Mouse (Mus musculus) heart, embryonic 10.5 days (tissue): ENCODE results near the gene Stt3b. TPM values are rescaled to one million over a fixed set of nuclear protein-coding genes. Genes with fewer than 3 reads are reported as not detected.
"Not testable (repeated sequence)": the region's sequence is repeated elsewhere in the genome, so short reads cannot be mapped to it uniquely, and the experiment has no call there.

ENCODE experiments used
- DNase-seq: peaks from one replicate; pipeline ENCODE4 v3.0.0-alpha.2; 2017; ENCODE audit warnings: low spot score
- H3K27ac ChIP-seq: fragments of 300-500 bp; sonication (generic); 2 replicates; pipeline ENCODE4 v1.5.1; 2016; ENCODE audit warnings: mild to moderate bottlenecking
- H3K27me3 ChIP-seq: fragments of 300-500 bp; sonication (generic); 2 replicates; pipeline ENCODE4 v1.6.1; 2016; ENCODE audit warnings: mild to moderate bottlenecking; ENCODE audit not compliant: poor library complexity, insufficient read depth, severe bottlenecking
- H3K36me3 ChIP-seq: fragments of 300-500 bp; sonication (generic); 2 replicates; pipeline ENCODE4 v1.6.1; 2016; ENCODE audit warnings: mild to moderate bottlenecking, moderate library complexity
- H3K4me1 ChIP-seq: fragments of 300-500 bp; sonication (generic); 2 replicates; pipeline ENCODE4 v1.6.1; 2016; ENCODE audit warnings: mild to moderate bottlenecking
- H3K4me3 ChIP-seq: fragments of 300-500 bp; sonication (generic); 2 replicates; pipeline ENCODE4 v1.5.1; 2016; ENCODE audit warnings: mild to moderate bottlenecking, moderate library complexity
- H3K9me3 ChIP-seq: fragments of 300-500 bp; sonication (generic); 2 replicates; pipeline ENCODE4 v1.6.1; 2016; ENCODE audit warnings: mild to moderate bottlenecking, moderate library complexity
- WGBS: fragments of 180-500 bp; shearing (Covaris S2); methylation state at CpG from one replicate; pipeline ENCODE4 v1.1.7; 2016; 5-methylcytosine and 5-hydroxymethylcytosine counted together
- polyA plus RNA-seq: library from polyadenylated mRNA; unstranded; fragments of >200 nt; fragmentation: Nextera tagmentation; extraction: Ambion mirVana; gene quantifications from 2 replicates; pipeline ENCODE4 v1.2.1, GENCODE M21; 2016

The Stt3b gene
- polyA plus RNA-seq, 1 experiment from 2014 or later = 101 TPM

DNA sequence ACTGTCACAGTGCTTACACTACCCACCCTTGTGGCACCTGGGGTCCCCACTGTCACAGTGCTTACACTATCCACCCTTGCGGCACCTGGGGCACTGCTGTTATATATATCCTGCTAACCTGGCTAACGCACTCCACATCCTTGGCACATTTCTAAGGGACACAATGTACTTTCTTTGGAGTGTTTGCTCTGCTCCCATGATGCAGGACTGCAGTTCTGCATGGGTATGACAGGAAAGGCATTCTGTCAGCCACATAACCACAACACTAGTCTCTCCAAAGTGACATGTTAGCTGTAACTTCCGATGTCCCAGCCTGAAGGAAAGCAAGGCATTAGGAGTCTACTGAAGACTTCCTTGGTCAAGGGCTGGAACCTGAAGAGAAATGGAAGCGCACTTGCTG is 26.8 kb downstream of the Stt3b start:
- Histone ChIP-seq H3K4me1 (peaks cover 24% of the 10 kb centered on the region), H3K36me3 (peaks cover 23% of the 10 kb centered on the region), H3K4me3 (no peak overlapping the region), H3K9me3 (no peaks in the 10 kb centered on the region), H3K27ac (no peak overlapping the region), H3K27me3 (no peaks in the 10 kb centered on the region)
- no peak for DNase-seq
- 94% methylated on average over 4 of the region's 4 CpGs for WGBS

DNA sequence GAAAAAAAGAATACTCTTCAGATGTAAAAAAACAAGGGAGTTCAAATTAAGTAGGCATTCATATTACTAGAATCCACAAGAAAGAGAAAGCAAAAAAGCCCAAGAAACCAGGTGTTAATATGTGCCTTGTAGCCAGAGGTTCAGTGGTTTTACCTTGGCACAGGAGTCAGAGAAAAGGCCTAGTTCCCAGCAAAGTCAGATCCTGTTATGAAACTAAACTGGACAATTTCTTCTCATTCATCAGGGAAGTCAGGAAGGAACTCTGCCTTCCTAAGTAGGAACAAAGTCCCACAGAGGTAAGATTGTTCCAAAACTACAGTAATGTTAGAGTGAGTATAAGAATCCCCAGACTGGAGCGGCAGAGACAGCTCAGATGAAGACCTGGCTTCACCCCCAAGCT is 31.6 kb downstream of the Stt3b start:
- peaks cover 55% of the 10 kb centered on the region for H3K36me3 ChIP-seq
- no peaks in the 10 kb centered on the region for H3K9me3 ChIP-seq
- 97% methylated on average over 1 of the region's 1 CpGs for WGBS
- peaks cover 14% of the 10 kb centered on the region for H3K4me1 ChIP-seq
- H3K4me3 ChIP-seq = no peak overlapping the region
- H3K27ac ChIP-seq = no peak overlapping the region
- no peak for DNase-seq
- H3K27me3 ChIP-seq = no peaks in the 10 kb centered on the region

DNA sequence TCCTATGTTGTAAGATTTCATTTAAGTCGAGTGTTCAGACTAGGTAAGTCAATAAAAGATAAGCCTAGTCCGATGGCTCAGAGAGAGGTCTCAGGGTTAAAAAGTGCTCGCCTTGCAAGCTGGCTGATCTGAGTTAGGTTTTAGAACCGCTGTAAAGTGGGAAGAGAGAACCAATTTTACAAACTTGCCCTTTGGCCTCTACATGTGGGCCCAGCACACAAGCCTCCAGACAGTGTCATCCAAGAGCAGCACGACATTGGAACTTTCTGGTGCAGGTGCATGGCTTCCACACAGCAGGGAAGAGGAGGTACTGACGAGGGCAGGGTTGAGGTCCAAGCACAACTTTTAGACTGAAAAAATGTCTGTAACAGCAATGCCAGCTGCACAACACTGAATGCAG is 35.4 kb downstream of the Stt3b start:
- DNase-seq = no peak
- Histone ChIP-seq H3K27ac (no peak overlapping the region), H3K27me3 (no peaks in the 10 kb centered on the region), H3K9me3 (no peaks in the 10 kb centered on the region), H3K4me1 (no peaks in the 10 kb centered on the region), H3K36me3 (peaks cover 65% of the 10 kb centered on the region), H3K4me3 (no peak overlapping the region)
- 89% methylated on average over 6 of the region's 6 CpGs for WGBS

DNA sequence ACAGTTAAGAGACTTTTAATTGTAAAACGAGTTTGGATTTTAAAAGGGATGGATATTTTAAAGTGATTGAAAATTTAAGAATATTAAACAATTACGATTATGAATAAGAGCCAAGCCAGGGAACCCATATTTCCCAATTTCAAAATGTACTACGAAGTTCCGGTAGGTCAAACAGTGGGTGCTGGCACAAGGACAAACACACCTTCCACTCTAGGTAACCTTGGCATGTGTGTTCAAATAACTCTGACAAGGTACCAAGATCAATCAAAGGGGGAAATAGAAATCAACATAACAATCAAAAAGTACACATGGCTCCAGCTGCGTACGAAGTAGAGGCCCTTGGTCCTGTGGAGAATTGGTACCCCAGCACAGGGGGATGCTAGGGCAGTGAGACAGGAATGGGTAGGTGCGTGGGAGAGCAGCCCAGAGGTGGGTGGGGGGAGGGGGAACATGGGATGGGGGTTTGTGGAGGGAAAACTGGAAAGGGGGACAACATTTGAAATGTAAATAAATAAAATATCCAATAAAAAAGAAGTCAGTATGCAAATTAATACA is 37.0 kb downstream of the Stt3b start:
- DNase-seq = no peak
- H3K9me3 ChIP-seq = no peaks in the 10 kb centered on the region
- peaks cover 51% of the 10 kb centered on the region for H3K36me3 ChIP-seq
- H3K27ac ChIP-seq = no peak overlapping the region
- no peaks in the 10 kb centered on the region for H3K27me3 ChIP-seq
- 96% methylated on average over 7 of the region's 7 CpGs for WGBS
- H3K4me3 ChIP-seq = no peak overlapping the region
- no peaks in the 10 kb centered on the region for H3K4me1 ChIP-seq

DNA sequence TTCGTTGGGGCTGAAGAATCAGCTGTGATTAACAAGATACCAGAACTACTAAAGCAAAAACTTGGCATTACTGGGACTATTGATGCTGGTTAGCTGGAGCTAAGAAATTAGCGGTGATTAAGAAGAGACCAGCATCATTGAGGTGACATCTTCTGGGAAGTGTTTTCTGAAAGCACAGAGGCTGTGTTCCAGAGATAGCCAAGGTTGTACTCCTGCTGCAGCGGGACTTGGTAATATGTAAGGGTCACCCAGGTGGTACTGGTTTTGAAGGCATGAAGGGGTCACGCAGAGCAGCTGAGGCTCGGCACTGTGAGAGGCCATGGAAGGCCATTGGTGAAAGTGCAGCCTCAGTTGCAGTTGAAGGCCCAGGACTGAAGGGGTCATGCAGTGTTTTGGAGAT is 37.8 kb downstream of the Stt3b start:
- DNase-seq, H3K9me3 ChIP-seq, H3K27ac ChIP-seq, H3K4me1 ChIP-seq, H3K27me3 ChIP-seq, H3K4me3 ChIP-seq: not testable (repeated sequence)
- WGBS = 92% methylated on average over 5 of the region's 5 CpGs
- peaks cover 52% of the 10 kb centered on the region for H3K36me3 ChIP-seq

DNA sequence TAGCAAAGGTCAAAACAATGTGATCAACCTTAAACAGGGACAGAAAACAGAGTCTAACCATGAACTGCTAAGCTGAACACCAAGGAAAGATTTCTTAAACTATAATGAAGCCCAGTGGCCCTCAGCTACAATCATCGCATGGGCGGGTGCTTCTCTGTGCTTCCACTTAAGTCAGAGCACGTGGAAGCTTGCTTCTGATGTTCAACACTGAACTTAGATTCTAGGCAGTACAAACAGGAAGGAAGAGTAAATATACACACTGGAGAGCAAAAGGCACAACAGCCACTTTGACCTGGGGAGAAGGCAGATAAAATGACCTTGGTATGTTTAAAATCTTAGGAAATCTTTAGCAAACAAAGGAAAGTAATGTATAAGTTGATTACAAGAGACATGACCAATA is 38.7 kb downstream of the Stt3b start:
- 90% methylated on average over 3 of the region's 3 CpGs for WGBS
- H3K36me3 ChIP-seq = peaks cover 55% of the 10 kb centered on the region

DNA sequence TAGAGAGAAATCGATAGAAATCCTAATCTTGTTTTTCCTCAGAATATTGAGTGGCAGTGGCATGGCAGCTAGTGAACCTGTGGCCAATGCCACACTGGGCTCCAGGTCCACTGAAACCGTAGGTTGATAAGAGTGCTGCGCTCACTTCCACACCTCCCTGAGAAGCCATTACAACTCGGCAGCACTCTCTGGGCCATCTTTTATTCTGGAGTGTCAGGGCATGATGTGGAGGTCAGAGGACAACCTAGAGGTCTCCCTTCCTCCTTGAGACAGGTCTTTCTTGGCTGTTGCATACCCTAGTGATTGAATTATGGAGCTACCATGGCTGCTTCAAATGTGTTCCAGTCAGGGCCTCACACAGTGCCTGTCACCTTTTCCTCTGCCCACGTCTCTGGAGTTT is 48.3 kb downstream of the Stt3b start:
- Histone ChIP-seq H3K36me3 (peaks cover 47% of the 10 kb centered on the region), H3K4me1 (0 out of 2 replicates have a peak, but pooled peaks cover 4% of the 10 kb centered on the region), H3K27me3 (no peaks in the 10 kb centered on the region), H3K9me3 (no peaks in the 10 kb centered on the region), H3K27ac (no peak overlapping the region), H3K4me3 (no peak overlapping the region)
- DNase-seq = peak; percentile 56
- WGBS = 80% methylated on average over 5 of the region's 5 CpGs

More for the DNA sequence above, 38.7 kb downstream of the Stt3b start:
- Histone ChIP-seq H3K9me3 (no peaks in the 10 kb centered on the region), H3K27me3 (no peaks in the 10 kb centered on the region), H3K4me3 (no peak overlapping the region), H3K4me1 (no peaks in the 10 kb centered on the region), H3K27ac (no peak overlapping the region)
- no peak for DNase-seq

DNA sequence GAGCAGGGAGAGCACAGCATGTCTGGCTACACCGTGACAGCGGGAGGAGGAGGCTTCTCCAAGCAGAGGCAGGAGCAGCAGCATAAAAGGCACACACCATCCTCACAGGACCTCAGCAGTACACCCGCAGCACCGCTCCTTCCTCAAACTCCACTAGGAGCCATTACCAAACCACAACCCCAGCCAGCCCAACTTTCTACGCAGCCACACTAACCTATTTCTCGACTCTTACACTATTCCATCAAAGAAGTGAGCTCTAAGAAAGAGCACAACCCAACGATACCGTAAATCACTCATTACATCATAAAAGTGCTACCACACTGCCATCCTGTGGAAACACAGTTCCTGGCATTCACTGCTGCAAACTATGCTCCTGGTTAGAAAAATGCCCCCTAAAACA is 48.8 kb downstream of the Stt3b start:
- 84% methylated on average over 8 of the region's 8 CpGs for WGBS
- Histone ChIP-seq H3K9me3 (no peaks in the 10 kb centered on the region), H3K27ac (no peak overlapping the region), H3K27me3 (no peaks in the 10 kb centered on the region), H3K36me3 (peaks cover 48% of the 10 kb centered on the region), H3K4me3 (no peak overlapping the region), H3K4me1 (0 out of 2 replicates have a peak, but pooled peaks cover 4% of the 10 kb centered on the region)
- DNase-seq = peak; percentile 53

DNA sequence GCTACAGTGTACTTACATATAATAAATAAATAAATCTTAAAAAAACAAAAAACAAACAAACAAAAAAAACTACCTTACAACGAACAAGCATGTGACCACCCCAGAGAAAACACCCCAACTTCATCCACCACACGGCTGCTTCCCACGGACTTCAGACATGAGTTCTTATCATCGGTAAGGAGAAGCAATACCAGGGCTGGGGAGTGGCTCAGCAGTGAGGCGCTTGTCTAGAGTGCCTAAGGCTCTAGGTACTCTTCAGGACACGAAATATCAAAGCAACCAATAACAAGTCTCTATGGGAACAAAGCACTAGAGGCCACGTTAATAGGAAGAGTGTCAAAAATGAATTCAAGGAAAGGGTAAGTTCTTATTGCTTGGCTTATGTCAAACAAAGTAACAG is 49.8 kb downstream of the Stt3b start:
- Histone ChIP-seq H3K9me3 (no peaks in the 10 kb centered on the region), H3K36me3 (peaks cover 45% of the 10 kb centered on the region), H3K27ac (no peak overlapping the region), H3K27me3 (no peaks in the 10 kb centered on the region), H3K4me1 (0 out of 2 replicates have a peak, but pooled peaks cover 4% of the 10 kb centered on the region), H3K4me3 (no peak overlapping the region)
- peak; percentile 70 for DNase-seq
- WGBS = 79% methylated on average over 7 of the region's 7 CpGs

DNA sequence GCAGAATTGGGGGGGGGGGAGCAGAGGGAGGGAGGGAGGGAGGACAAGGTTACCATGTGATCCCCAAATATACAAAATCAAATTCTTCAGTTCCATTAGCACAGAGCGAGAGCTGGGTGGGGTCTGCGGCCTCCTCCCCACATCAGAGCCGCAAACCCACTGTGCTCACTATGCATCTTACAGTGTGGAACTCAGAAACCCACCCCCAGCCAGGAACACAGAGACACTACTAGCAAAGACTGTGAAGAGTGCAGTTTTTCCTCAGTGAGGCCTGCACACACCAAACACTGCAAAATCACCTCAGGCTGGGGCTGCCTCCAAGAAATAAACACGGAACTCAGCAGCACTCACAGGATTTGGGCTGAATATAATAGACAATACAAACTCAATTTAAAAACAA is 50.4 kb downstream of the Stt3b start:
- Histone ChIP-seq H3K4me3 (no peak overlapping the region), H3K36me3 (peaks cover 48% of the 10 kb centered on the region), H3K27me3 (no peaks in the 10 kb centered on the region), H3K9me3 (no peaks in the 10 kb centered on the region), H3K27ac (no peak overlapping the region), H3K4me1 (0 out of 2 replicates have a peak, but pooled peaks cover 4% of the 10 kb centered on the region)
- DNase-seq = peak; percentile 68
- WGBS = 95% methylated on average over 4 of the region's 4 CpGs

DNA sequence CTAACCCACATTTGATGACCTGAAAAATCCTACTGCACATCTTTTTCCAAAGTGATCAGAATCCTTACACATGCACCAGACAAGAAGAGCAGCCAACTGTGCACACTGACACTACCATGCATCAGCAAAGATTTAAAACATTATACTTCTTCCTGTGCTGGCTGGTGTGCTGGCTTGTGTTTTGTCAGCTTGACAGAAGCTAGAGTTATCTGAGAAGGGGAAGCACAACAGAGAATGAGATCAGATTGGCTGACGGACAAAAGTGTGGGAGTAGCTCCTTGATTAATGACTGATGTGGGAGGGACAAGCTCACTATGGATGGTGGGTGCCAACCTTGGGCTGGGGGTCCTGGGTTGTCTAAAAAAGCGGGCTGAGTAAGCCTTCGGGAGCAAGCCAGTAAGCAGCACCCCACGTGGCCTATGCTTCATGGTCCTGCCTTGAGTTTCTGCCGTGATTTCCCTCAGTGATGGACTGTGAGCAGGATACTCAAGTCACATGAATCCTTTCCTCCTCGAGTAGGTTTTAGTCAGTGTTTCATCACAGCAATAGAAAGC is 52.4 kb downstream of the Stt3b start:
- peaks cover 53% of the 10 kb centered on the region for H3K36me3 ChIP-seq

DNA sequence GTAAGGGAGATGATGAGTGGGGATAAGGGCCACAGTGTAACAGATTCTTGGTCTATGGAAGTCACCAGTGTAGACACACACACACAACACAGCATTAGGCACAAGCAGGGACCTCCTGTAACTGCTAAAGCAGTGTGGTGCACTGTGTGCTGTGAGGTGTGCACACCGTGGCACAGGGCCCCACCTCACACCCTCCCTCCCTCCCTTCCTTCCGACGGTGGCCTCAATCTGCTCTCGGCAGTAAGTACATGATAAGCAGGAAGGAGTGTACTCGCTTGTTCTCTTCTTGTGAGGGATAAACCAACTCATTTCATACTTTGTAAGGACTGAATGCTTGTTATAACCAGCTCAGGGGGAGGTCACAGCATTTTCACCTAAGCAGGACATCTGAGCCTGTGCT is 61.1 kb downstream of the Stt3b start:
- WGBS = 48% methylated on average over 5 of the region's 5 CpGs
- Histone ChIP-seq H3K4me1 (peaks cover 4% of the 10 kb centered on the region; the same call in 1 of the 2 replicates), H3K27ac (0 out of 2 replicates have a peak overlapping the region, but pooled peaks have one; percentile 6)

More for the DNA sequence above, 52.4 kb downstream of the Stt3b start:
- WGBS = 69% methylated on average over 6 of the region's 6 CpGs
- Histone ChIP-seq H3K27ac (no peak overlapping the region), H3K9me3 (no peaks in the 10 kb centered on the region), H3K27me3 (no peaks in the 10 kb centered on the region), H3K4me1 (0 out of 2 replicates have a peak, but pooled peaks cover 4% of the 10 kb centered on the region), H3K4me3 (no peak overlapping the region)
- DNase-seq = no peak

DNA sequence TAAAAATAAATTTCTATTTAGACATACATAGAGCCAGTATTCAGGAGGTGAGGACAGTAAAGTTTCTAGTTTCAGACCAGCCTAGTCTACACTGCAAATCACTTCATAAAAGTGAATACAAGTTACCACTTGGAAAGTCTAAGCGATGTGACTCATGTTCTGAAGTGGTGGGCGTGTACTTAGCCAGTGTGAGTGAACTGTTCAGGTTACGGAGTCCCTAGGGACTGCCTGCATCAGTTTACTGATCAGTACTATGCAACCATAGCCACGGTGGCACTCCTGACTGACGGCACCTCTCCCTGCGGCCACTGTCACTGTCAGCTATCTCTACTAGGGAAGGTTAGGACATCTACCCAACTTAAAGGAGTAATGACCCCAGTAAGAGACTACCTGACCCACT is 65.1 kb downstream of the Stt3b start:
- Histone ChIP-seq H3K27ac (no peak overlapping the region), H3K9me3 (no peaks in the 10 kb centered on the region), H3K4me3 (no peak overlapping the region), H3K36me3 (peaks cover 99% of the 10 kb centered on the region), H3K4me1 (peaks cover 4% of the 10 kb centered on the region; the same call in 1 of the 2 replicates), H3K27me3 (no peaks in the 10 kb centered on the region)
- WGBS = 67% methylated on average over 6 of the region's 6 CpGs
- DNase-seq = peak; percentile 31

More for the DNA sequence above, 61.1 kb downstream of the Stt3b start:
- Histone ChIP-seq H3K36me3 (peaks cover 92% of the 10 kb centered on the region), H3K9me3 (no peaks in the 10 kb centered on the region), H3K4me3 (no peak overlapping the region), H3K27me3 (no peaks in the 10 kb centered on the region)
- peak; percentile 27 for DNase-seq
